Comparison of ENCODE assay signal across 8 mouse cellular contexts in the genomic region with DNA sequence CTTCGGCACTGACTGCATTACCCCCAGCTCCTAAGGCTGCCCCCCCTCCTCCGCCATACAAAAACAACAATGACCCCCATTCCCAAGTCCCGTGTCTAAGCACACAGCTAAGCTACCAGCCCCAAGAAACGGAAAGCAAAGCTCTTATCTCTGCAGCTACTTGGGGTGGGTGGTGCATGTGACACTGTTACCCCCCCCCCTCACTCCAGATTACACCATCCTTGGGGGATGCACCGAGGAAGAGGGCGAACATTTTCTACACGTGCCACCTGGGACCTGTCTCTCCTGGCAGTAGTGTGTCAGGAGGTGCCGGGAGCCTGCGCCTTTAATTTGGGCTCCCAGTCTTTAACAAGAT. TPM values are rescaled to one million over a fixed set of nuclear protein-coding genes. Genes with fewer than 3 reads are reported as not detected.
DNase-seq lines count a peak whose midpoint lies in the region; ATAC-seq and TF ChIP-seq lines count a peak whose summit lies in the region.

No protein-coding gene starts in this region.

- H3K4me1 ChIP-seq in heart, embryonic 12.5 days (replicated peaks) = peaks cover 60% of the 10 kb centered on the region
- H3K4me1 ChIP-seq in forebrain, postnatal 0 days (ENCODE audit: insufficient read depth) = peaks cover 27% of the 10 kb centered on the region
- peaks cover 74% of the 10 kb centered on the region for H3K4me1 ChIP-seq in midbrain, embryonic 10.5 days

- H3K36me3 ChIP-seq in heart, embryonic 12.5 days = no peaks in the 10 kb centered on the region; the same call in 1 of the 2 replicates
- H3K36me3 ChIP-seq in forebrain, postnatal 0 days (ENCODE audit: insufficient read depth) = peaks cover 12% of the 10 kb centered on the region
- peaks cover 6% of the 10 kb centered on the region; the same call in 1 of the 2 replicates for H3K36me3 ChIP-seq in midbrain, embryonic 10.5 days

- no peak overlapping the region for H3K27ac ChIP-seq in heart, embryonic 12.5 days (ENCODE audit: poor library complexity, severe bottlenecking)
- H3K27ac ChIP-seq in forebrain, postnatal 0 days (ENCODE audit: low read depth, low read length) = peak overlapping the region; percentile 95
- H3K27ac ChIP-seq in midbrain, embryonic 10.5 days (replicated peaks) = peak overlapping the region; percentile 94

- DNase-seq in heart, postnatal 4 days = no peak
- peak; percentile 35 for DNase-seq in MN1 (ENCODE audit: low spot score)
- DNase-seq in forebrain, postnatal 0 days = peak; percentile 53
- no peak for DNase-seq in midbrain, embryonic 10.5 days (ENCODE audit: low spot score)
- DNase-seq in layer of hippocampus, postnatal 36 days = no peak
- DNase-seq in embryo, embryonic 11 days = no peak

- TF ChIP-seq CTCF in forebrain, postnatal 0 days (IDR thresholded peaks at IDR 0.05; ENCODE audit: low read depth) = no peak

- ATAC-seq in heart, embryonic 12.5 days (ENCODE audit: insufficient number of reproducible peaks, low FRiP score) = no peak
- ATAC-seq in forebrain, postnatal 0 days = peak; percentile 1
- ATAC-seq in megakaryocyte progenitor cell, adult 5-6 weeks (replicated peaks; ENCODE audit: poor library complexity) = no peak

- peak overlapping the region; percentile 43 for H3K9ac ChIP-seq in heart, embryonic 12.5 days
- peak overlapping the region; percentile 86 for H3K9ac ChIP-seq in forebrain, postnatal 0 days

- H3K4me3 ChIP-seq in heart, embryonic 12.5 days = peak overlapping the region; percentile 82
- peak overlapping the region; percentile 96 for H3K4me3 ChIP-seq in forebrain, postnatal 0 days (ENCODE audit: low read depth, low read length)
- peak overlapping the region; percentile 90 for H3K4me3 ChIP-seq in midbrain, embryonic 10.5 days

- H3K27me3 ChIP-seq in heart, embryonic 12.5 days (replicated peaks) = no peaks in the 10 kb centered on the region
- no peaks in the 10 kb centered on the region for H3K27me3 ChIP-seq in forebrain, postnatal 0 days (ENCODE audit: insufficient read depth, low read length)
- H3K27me3 ChIP-seq in midbrain, embryonic 10.5 days (ENCODE audit: low read depth, poor library complexity, severe bottlenecking) = peaks cover 35% of the 10 kb centered on the region

- WGBS in heart, embryonic 12.5 days = 23% methylated on average over 9 of the region's 9 CpGs
- WGBS in forebrain, postnatal 0 days = 6% methylated on average over 9 of the region's 9 CpGs
- WGBS in midbrain, embryonic 10.5 days = 23% methylated on average over 9 of the region's 9 CpGs

- no peaks in the 10 kb centered on the region for H3K9me3 ChIP-seq in heart, embryonic 12.5 days (replicated peaks)
- no peaks in the 10 kb centered on the region for H3K9me3 ChIP-seq in forebrain, postnatal 0 days (ENCODE audit: low read length)
- H3K9me3 ChIP-seq in midbrain, embryonic 10.5 days (replicated peaks) = no peaks in the 10 kb centered on the region

- H3K4me2 ChIP-seq in heart, embryonic 12.5 days = peak overlapping the region; percentile 72
- H3K4me2 ChIP-seq in forebrain, postnatal 0 days (ENCODE audit: low read depth) = peak overlapping the region; percentile 74

RNA-seq across cellular contexts. Expression of a gene that starts 1.8 kb away (rescaled TPM):
- 92.2 and 95.9 TPM in 2 replicates for polyA plus RNA-seq in heart, embryonic 12.5 days (2016; fragmentation: Nextera tagmentation; extraction: Ambion mirVana)
- 10 to 100 TPM; 90.7 to 91.4 TPM for total RNA-seq in heart, postnatal 4 days (2021)
- total RNA-seq in forebrain, postnatal 0 days (2014; rRNA removed) = 170 and 209 TPM in 2 replicates
- polyA plus RNA-seq in forebrain, postnatal 0 days (2015; fragmentation: Nextera tagmentation; extraction: Ambion mirVana) = 67.1 and 69.4 TPM in 2 replicates
- 57.3 and 68.9 TPM in 2 replicates for polyA plus RNA-seq in midbrain, embryonic 10.5 days (2016; fragmentation: Nextera tagmentation; extraction: Ambion mirVana)
- total RNA-seq in megakaryocyte progenitor cell, adult 5-6 weeks (2015) = 18.6 and 20.6 TPM in 2 replicates
- total RNA-seq in megakaryocyte progenitor cell, adult 5-6 weeks (2017) = 18.7 and 22.1 TPM in 2 replicates
- total RNA-seq in layer of hippocampus, postnatal 36 days (2021) = 100 to 1,000 TPM; 227 to 234 TPM

RNA-seq across cellular contexts. Expression of a gene that starts 20.5 kb away (rescaled TPM):
- polyA plus RNA-seq in heart, embryonic 12.5 days (2016; fragmentation: Nextera tagmentation; extraction: Ambion mirVana) = 14.0 and 14.3 TPM in 2 replicates
- total RNA-seq in heart, postnatal 4 days (2021) = 1 to 10 TPM; 5.3 TPM
- 0.62 and 1.0 TPM in 2 replicates for total RNA-seq in forebrain, postnatal 0 days (2014; rRNA removed)
- 1.5 and 1.6 TPM in 2 replicates for polyA plus RNA-seq in forebrain, postnatal 0 days (2015; fragmentation: Nextera tagmentation; extraction: Ambion mirVana)
- polyA plus RNA-seq in midbrain, embryonic 10.5 days (2016; fragmentation: Nextera tagmentation; extraction: Ambion mirVana) = 25.8 and 27.3 TPM in 2 replicates
- 20.7 and 21.1 TPM in 2 replicates for total RNA-seq in megakaryocyte progenitor cell, adult 5-6 weeks (2015)
- total RNA-seq in megakaryocyte progenitor cell, adult 5-6 weeks (2017) = 5.9 and 6.7 TPM in 2 replicates
- 1 to 10 TPM in 1 of 2 experiments, under 1 TPM in 1; 0.58 to 1.5 TPM for total RNA-seq in layer of hippocampus, postnatal 36 days (2021)

RNA-seq across cellular contexts. Expression of a gene that starts 38.7 kb away (rescaled TPM):
- 27.1 and 28.0 TPM in 2 replicates for polyA plus RNA-seq in heart, embryonic 12.5 days (2016; fragmentation: Nextera tagmentation; extraction: Ambion mirVana)
- total RNA-seq in heart, postnatal 4 days (2021) = 10 to 100 TPM; 29.9 to 32.6 TPM
- total RNA-seq in forebrain, postnatal 0 days (2014; rRNA removed) = 27.3 and 32.1 TPM in 2 replicates
- 27.4 and 32.0 TPM in 2 replicates for polyA plus RNA-seq in forebrain, postnatal 0 days (2015; fragmentation: Nextera tagmentation; extraction: Ambion mirVana)
- polyA plus RNA-seq in midbrain, embryonic 10.5 days (2016; fragmentation: Nextera tagmentation; extraction: Ambion mirVana) = 39.1 and 41.5 TPM in 2 replicates
- 106 and 144 TPM in 2 replicates for total RNA-seq in megakaryocyte progenitor cell, adult 5-6 weeks (2015)
- total RNA-seq in megakaryocyte progenitor cell, adult 5-6 weeks (2017) = 61.8 and 65.0 TPM in 2 replicates
- 10 to 100 TPM; 52.0 to 58.5 TPM for total RNA-seq in layer of hippocampus, postnatal 36 days (2021)

RNA-seq across cellular contexts. Expression of a gene that starts 40.4 kb away (rescaled TPM):
- 0.06 and 0.13 TPM in 2 replicates for polyA plus RNA-seq in heart, embryonic 12.5 days (2016; fragmentation: Nextera tagmentation; extraction: Ambion mirVana)
- total RNA-seq in heart, postnatal 4 days (2021) = under 1 TPM; 0.33 to 0.41 TPM
- total RNA-seq in forebrain, postnatal 0 days (2014; rRNA removed) = 0.54 and 1.4 TPM in 2 replicates
- 0.11 TPM in 1 of 2 replicates, not detected in the other for polyA plus RNA-seq in forebrain, postnatal 0 days (2015; fragmentation: Nextera tagmentation; extraction: Ambion mirVana)
- 0.05 TPM in 1 of 2 replicates, not detected in the other for polyA plus RNA-seq in midbrain, embryonic 10.5 days (2016; fragmentation: Nextera tagmentation; extraction: Ambion mirVana)
- total RNA-seq in megakaryocyte progenitor cell, adult 5-6 weeks (2015) = 1.5 and 2.0 TPM in 2 replicates
- total RNA-seq in megakaryocyte progenitor cell, adult 5-6 weeks (2017) = 0.54 and 0.58 TPM in 2 replicates
- total RNA-seq in layer of hippocampus, postnatal 36 days (2021) = 1 to 10 TPM; 1.0 to 1.2 TPM

RNA-seq across cellular contexts. Expression of a gene that starts 43.1 kb away (rescaled TPM):
- polyA plus RNA-seq in heart, embryonic 12.5 days (2016; fragmentation: Nextera tagmentation; extraction: Ambion mirVana) = 90.9 and 94.3 TPM in 2 replicates
- 10 to 100 TPM; 71.3 to 75.3 TPM for total RNA-seq in heart, postnatal 4 days (2021)
- 76.7 and 86.4 TPM in 2 replicates for total RNA-seq in forebrain, postnatal 0 days (2014; rRNA removed)
- 145 and 154 TPM in 2 replicates for polyA plus RNA-seq in forebrain, postnatal 0 days (2015; fragmentation: Nextera tagmentation; extraction: Ambion mirVana)
- 141 and 144 TPM in 2 replicates for polyA plus RNA-seq in midbrain, embryonic 10.5 days (2016; fragmentation: Nextera tagmentation; extraction: Ambion mirVana)
- total RNA-seq in megakaryocyte progenitor cell, adult 5-6 weeks (2015) = 127 and 133 TPM in 2 replicates
- 67.8 and 79.1 TPM in 2 replicates for total RNA-seq in megakaryocyte progenitor cell, adult 5-6 weeks (2017)
- total RNA-seq in layer of hippocampus, postnatal 36 days (2021) = 10 to 100 TPM; 59.4 to 60.8 TPM

Comparison
In these comparisons a context has a peak if more than half of its experiments do, and no peak if none do; other contexts are left out.
1. DNase-seq: peak in MN1 (single experiment) and forebrain, postnatal 0 days (single experiment); none in heart, postnatal 4 days (single experiment), midbrain, embryonic 10.5 days (single experiment), layer of hippocampus, postnatal 36 days (0 of 2) and embryo, embryonic 11 days (single experiment).
2. Peak in every context shown above with its lines, with median percentiles within 50 percentile points of each other: H3K4me3 ChIP-seq.